Comparison of ENCODE assay signal across 8 mouse cellular contexts in genomic region chr3:107100811-107101455, GRCm38 (mm10). TPM values are rescaled to one million over a fixed set of nuclear protein-coding genes. Genes with fewer than 3 reads are reported as not detected.
A peak's percentile ranks its signal among the peaks of the same experiment; 100 is the strongest.
DNase-seq lines count a peak whose midpoint lies in the region; ATAC-seq lines count a peak whose summit lies in the region.

Kcna2 (plus strand) TSS chr3:107101146.

- H3K4me3 ChIP-seq in heart, embryonic 15.5 days, result peak within 1 kb of the TSS; percentile 60
- peak within 1 kb of the TSS; percentile 54 for H3K4me3 ChIP-seq in embryonic facial prominence, embryonic 12.5 days
- H3K4me3 ChIP-seq in neural tube, embryonic 13.5 days, result peak within 1 kb of the TSS; percentile 70

- intact Hi-C loops in heart, postnatal 10 days (cut with DNase I), result no loop called here
- intact Hi-C loops in left cerebral cortex, postnatal 10 days (cut with DNase I), result loop anchor here (5.0 kb wide), 1 partner anchor 61 kb away; no protein-coding TSS in a partner anchor

- no peaks in the 10 kb centered on the region for H3K9me3 ChIP-seq in heart, embryonic 15.5 days (replicated peaks)
- H3K9me3 ChIP-seq in embryonic facial prominence, embryonic 12.5 days, result no peaks in the 10 kb centered on the region
- H3K9me3 ChIP-seq in neural tube, embryonic 13.5 days, result no peaks in the 10 kb centered on the region

- H3K4me1 ChIP-seq in heart, embryonic 15.5 days (replicated peaks), result peaks cover 18% of the 10 kb centered on the region
- peaks cover 8% of the 10 kb centered on the region; the same call in 1 of the 2 replicates for H3K4me1 ChIP-seq in embryonic facial prominence, embryonic 12.5 days
- H3K4me1 ChIP-seq in neural tube, embryonic 13.5 days (replicated peaks), result peaks cover 41% of the 10 kb centered on the region

- 6% methylated on average over 16 of the region's 16 CpGs for WGBS in heart, embryonic 15.5 days
- 3% methylated on average over 16 of the region's 16 CpGs for WGBS in embryonic facial prominence, embryonic 12.5 days
- WGBS in neural tube, embryonic 13.5 days, result 2% methylated on average over 16 of the region's 16 CpGs

- H3K4me2 ChIP-seq in heart, embryonic 15.5 days, result peak within 1 kb of the TSS; percentile 99
- H3K4me2 ChIP-seq in embryonic facial prominence, embryonic 12.5 days (replicated peaks), result peak within 1 kb of the TSS; percentile 99
- peak within 1 kb of the TSS; percentile 89 for H3K4me2 ChIP-seq in neural tube, embryonic 13.5 days

- no peak for DNase-seq in heart, postnatal 10 days
- peak; percentile 13 for DNase-seq in ES-CJ7 (ENCODE audit: low read depth, low spot score)
- DNase-seq in left cerebral cortex, postnatal 10 days (ENCODE audit: extremely low spot score in 1 of 2, low spot score in 2 of 2), result peak in 1 of 2 experiments; percentile 37
- no peak for DNase-seq in spleen, adult 12 weeks (ENCODE audit: low spot score)
- DNase-seq in Muller cell, postnatal 12 days (ENCODE audit: inconsistent ontology term), result no peak

- H3K27me3 ChIP-seq in heart, embryonic 15.5 days, result peaks cover 81% of the 10 kb centered on the region
- peaks cover 65% of the 10 kb centered on the region for H3K27me3 ChIP-seq in embryonic facial prominence, embryonic 12.5 days
- peaks cover 35% of the 10 kb centered on the region for H3K27me3 ChIP-seq in neural tube, embryonic 13.5 days

- no peak for ATAC-seq in heart, embryonic 15.5 days (replicated peaks; ENCODE audit: insufficient number of reproducible peaks, insufficient read depth, low FRiP score, low read depth)
- ATAC-seq in embryonic facial prominence, embryonic 12.5 days (ENCODE audit: insufficient number of reproducible peaks, insufficient read depth, low FRiP score, low TSS enrichment), result no peak
- peak; percentile 36 for ATAC-seq in neural tube, embryonic 13.5 days (ENCODE audit: low read depth)

- no peak within 1 kb of the TSS for H3K27ac ChIP-seq in heart, embryonic 15.5 days
- no peak within 1 kb of the TSS for H3K27ac ChIP-seq in embryonic facial prominence, embryonic 12.5 days
- peak within 1 kb of the TSS; percentile 90 for H3K27ac ChIP-seq in neural tube, embryonic 13.5 days (replicated peaks)

- H3K36me3 ChIP-seq in heart, embryonic 15.5 days, result no peaks in the 10 kb centered on the region
- H3K36me3 ChIP-seq in embryonic facial prominence, embryonic 12.5 days, result no peaks in the 10 kb centered on the region
- H3K36me3 ChIP-seq in neural tube, embryonic 13.5 days, result 0 out of 2 replicates have a peak, but pooled peaks cover 10% of the 10 kb centered on the region

- peak within 1 kb of the TSS; percentile 54 for H3K9ac ChIP-seq in heart, embryonic 15.5 days
- peak within 1 kb of the TSS; percentile 56 for H3K9ac ChIP-seq in embryonic facial prominence, embryonic 12.5 days
- H3K9ac ChIP-seq in neural tube, embryonic 13.5 days, result peak within 1 kb of the TSS; percentile 86

RNA-seq across cellular contexts. Expression of gene Kcna2, which starts in this region (rescaled TPM):
- polyA plus RNA-seq in heart, embryonic 15.5 days (2015; fragmentation: Nextera tagmentation; extraction: Ambion mirVana), result 0.05 and 0.13 TPM in 2 replicates
- under 1 TPM; 0.65 to 0.67 TPM for total RNA-seq in heart, postnatal 10 days (2021)
- polyA plus RNA-seq in embryonic facial prominence, embryonic 12.5 days (2016; fragmentation: Nextera tagmentation; extraction: Ambion mirVana), result 0.10 and 0.13 TPM in 2 replicates
- total RNA-seq in left cerebral cortex, postnatal 10 days (2021), result 10 to 100 TPM; 54.9 to 58.4 TPM
- polyA plus RNA-seq in neural tube, embryonic 13.5 days (2015; fragmentation: Nextera tagmentation; extraction: Ambion mirVana), result 1.5 and 1.9 TPM in 2 replicates

Comparison
In these comparisons a context has a peak if more than half of its experiments do, and no peak if none do; other contexts are left out.
1. RNA of gene Kcna2 (total RNA-seq): 54.9 to 58.4 TPM in left cerebral cortex, postnatal 10 days; 0.65 to 0.67 TPM in heart, postnatal 10 days; every median in the first group is over 10 times any median in the second.
2. Peak in every context shown above with its lines, with median percentiles within 50 percentile points of each other: H3K4me2 ChIP-seq, H3K4me3 ChIP-seq and H3K9ac ChIP-seq.